Comparison of ENCODE assay signal across 8 mouse cellular contexts in genomic region chr12:26414451-26415103, GRCm38 (mm10). TPM values are rescaled to one million over a fixed set of nuclear protein-coding genes. Genes with fewer than 3 reads are reported as not detected.
DNase-seq lines count a peak whose midpoint lies in the region; ATAC-seq and TF ChIP-seq lines count a peak whose summit lies in the region.

No protein-coding gene starts in this region.

- H3K4me2 ChIP-seq in embryonic facial prominence, embryonic 13.5 days: peak overlapping the region; percentile 83
- peak overlapping the region; percentile 95 for H3K4me2 ChIP-seq in heart, embryonic 16.5 days (ENCODE audit: low read depth, low read length)
- H3K4me2 ChIP-seq in limb, embryonic 13.5 days (replicated peaks): peak overlapping the region; percentile 81
- H3K4me2 ChIP-seq in midbrain, embryonic 13.5 days (replicated peaks): peak overlapping the region; percentile 89

- no peaks in the 10 kb centered on the region for H3K36me3 ChIP-seq in embryonic facial prominence, embryonic 13.5 days
- no peaks in the 10 kb centered on the region for H3K36me3 ChIP-seq in heart, embryonic 16.5 days (ENCODE audit: control insufficient read depth, insufficient read depth)
- peaks cover 3% of the 10 kb centered on the region; the same call in 1 of the 2 replicates for H3K36me3 ChIP-seq in limb, embryonic 13.5 days
- H3K36me3 ChIP-seq in midbrain, embryonic 13.5 days: no peaks in the 10 kb centered on the region

- peak overlapping the region; percentile 89 for H3K4me3 ChIP-seq in embryonic facial prominence, embryonic 13.5 days
- H3K4me3 ChIP-seq in heart, embryonic 16.5 days (ENCODE audit: low read length): peak overlapping the region; percentile 78
- H3K4me3 ChIP-seq in limb, embryonic 13.5 days: peak overlapping the region; percentile 88
- H3K4me3 ChIP-seq in midbrain, embryonic 13.5 days (replicated peaks): peak overlapping the region; percentile 87

- H3K27ac ChIP-seq in embryonic facial prominence, embryonic 13.5 days: peak overlapping the region; percentile 69
- peak overlapping the region; percentile 36 for H3K27ac ChIP-seq in heart, embryonic 16.5 days (ENCODE audit: low read length)
- H3K27ac ChIP-seq in limb, embryonic 13.5 days: peak overlapping the region; percentile 86
- H3K27ac ChIP-seq in midbrain, embryonic 13.5 days: peak overlapping the region; percentile 84

- H3K4me1 ChIP-seq in embryonic facial prominence, embryonic 13.5 days: peaks cover 46% of the 10 kb centered on the region
- H3K4me1 ChIP-seq in heart, embryonic 16.5 days (ENCODE audit: control insufficient read depth, insufficient read depth, low read length): peaks cover 27% of the 10 kb centered on the region
- peaks cover 66% of the 10 kb centered on the region for H3K4me1 ChIP-seq in limb, embryonic 13.5 days
- H3K4me1 ChIP-seq in midbrain, embryonic 13.5 days (replicated peaks): peaks cover 35% of the 10 kb centered on the region

- H3K9ac ChIP-seq in embryonic facial prominence, embryonic 13.5 days: peak overlapping the region; percentile 88
- peak overlapping the region; percentile 81 for H3K9ac ChIP-seq in heart, embryonic 16.5 days (ENCODE audit: low read length)
- peak overlapping the region; percentile 98 for H3K9ac ChIP-seq in limb, embryonic 13.5 days
- H3K9ac ChIP-seq in midbrain, embryonic 13.5 days (replicated peaks): peak overlapping the region; percentile 96

- POLR2A ChIA-PET in Patski (lab: Charles Lee): no interaction called here

- WGBS in embryonic facial prominence, embryonic 13.5 days: under 1% methylated on average over 63 of the region's 64 CpGs
- WGBS in heart, embryonic 16.5 days: under 1% methylated on average over 63 of the region's 64 CpGs
- WGBS in limb, embryonic 13.5 days: under 1% methylated on average over 64 of the region's 64 CpGs
- WGBS in midbrain, embryonic 13.5 days: under 1% methylated on average over 63 of the region's 64 CpGs

- H3K27me3 ChIP-seq in Patski: no peaks in the 10 kb centered on the region
- no peaks in the 10 kb centered on the region; the same call in 1 of the 2 replicates for H3K27me3 ChIP-seq in embryonic facial prominence, embryonic 13.5 days
- peaks cover 2% of the 10 kb centered on the region; the same call in 1 of the 2 replicates for H3K27me3 ChIP-seq in heart, embryonic 16.5 days (ENCODE audit: control insufficient read depth, insufficient read depth, low read length)
- no peaks in the 10 kb centered on the region for H3K27me3 ChIP-seq in limb, embryonic 13.5 days
- no peaks in the 10 kb centered on the region for H3K27me3 ChIP-seq in midbrain, embryonic 13.5 days

- peak; percentile 58 for ATAC-seq in Patski
- peak; percentile 77 for ATAC-seq in embryonic facial prominence, embryonic 13.5 days (ENCODE audit: insufficient number of reproducible peaks, insufficient read depth, low FRiP score, low TSS enrichment, low read depth)
- ATAC-seq in heart, embryonic 16.5 days (replicated peaks; ENCODE audit: extremely low read depth, insufficient read depth, low FRiP score): peak; percentile 55
- peak; percentile 75 for ATAC-seq in limb, embryonic 13.5 days (ENCODE audit: low FRiP score, low read depth)
- peak; percentile 89 for ATAC-seq in midbrain, embryonic 13.5 days

- H3K9me3 ChIP-seq in embryonic facial prominence, embryonic 13.5 days: no peaks in the 10 kb centered on the region
- no peaks in the 10 kb centered on the region for H3K9me3 ChIP-seq in heart, embryonic 16.5 days (replicated peaks; ENCODE audit: control insufficient read depth, low read length)
- H3K9me3 ChIP-seq in limb, embryonic 13.5 days: no peaks in the 10 kb centered on the region
- no peaks in the 10 kb centered on the region for H3K9me3 ChIP-seq in midbrain, embryonic 13.5 days

- CTCF ChIA-PET in Patski (lab: Charles Lee): interaction anchor here (1.0 to 3.3 kb wide), 2 partner anchors 19 to 100 kb away, joined by 3 to 17 read pairs; no protein-coding TSS in a partner anchor

- peak; percentile 13 for DNase-seq in kidney, adult 11 months
- DNase-seq in kidney, postnatal 14 days: no peak
- DNase-seq in Patski (ENCODE audit: low read depth, low spot score): no peak
- DNase-seq in urinary bladder, postnatal 36 days (ENCODE audit: low spot score in 2 of 2): peak; percentile 7 to 20

- in situ Hi-C loops in Patski (cut with MboI; ENCODE audit: low pct_unique_long_range_greater_than_20kb): loop anchor here (5.0 to 25.0 kb wide), 2 partner anchors 102 to 1327 kb away; partner anchors contain the start of gene Id2

- no peak for TF ChIP-seq CTCF in Patski (IDR thresholded peaks at IDR 0.05)

RNA-seq across cellular contexts. Expression of gene Rnf144a, which starts 0.5 kb away (rescaled TPM):
- 8.4 TPM for polyA plus RNA-seq in Patski (2021)
- 46.4 and 48.3 TPM in 2 replicates for polyA plus RNA-seq in embryonic facial prominence, embryonic 13.5 days (2015; fragmentation: Nextera tagmentation; extraction: Ambion mirVana)
- 12.1 and 14.6 TPM in 2 replicates for polyA plus RNA-seq in heart, embryonic 16.5 days (2015; fragmentation: Nextera tagmentation; extraction: Ambion mirVana)
- polyA plus RNA-seq in limb, embryonic 13.5 days (2015; fragmentation: Nextera tagmentation; extraction: Ambion mirVana): 49.9 and 60.6 TPM in 2 replicates
- polyA plus RNA-seq in midbrain, embryonic 13.5 days (2015; fragmentation: Nextera tagmentation; extraction: Ambion mirVana): 29.0 and 32.9 TPM in 2 replicates

RNA-seq across cellular contexts. Expression of gene Rsad2, which starts 41.7 kb away (rescaled TPM):
- polyA plus RNA-seq in Patski (2021): 0.28 TPM
- polyA plus RNA-seq in embryonic facial prominence, embryonic 13.5 days (2015; fragmentation: Nextera tagmentation; extraction: Ambion mirVana): 0.41 and 0.70 TPM in 2 replicates
- polyA plus RNA-seq in heart, embryonic 16.5 days (2015; fragmentation: Nextera tagmentation; extraction: Ambion mirVana): 1.9 and 2.4 TPM in 2 replicates
- polyA plus RNA-seq in limb, embryonic 13.5 days (2015; fragmentation: Nextera tagmentation; extraction: Ambion mirVana): 1.3 and 1.4 TPM in 2 replicates
- 0.15 and 0.36 TPM in 2 replicates for polyA plus RNA-seq in midbrain, embryonic 13.5 days (2015; fragmentation: Nextera tagmentation; extraction: Ambion mirVana)

RNA-seq across cellular contexts. Expression of gene Cmpk2, which starts 54.4 kb away (rescaled TPM):
- polyA plus RNA-seq in Patski (2021): 2.4 TPM
- 5.1 and 5.4 TPM in 2 replicates for polyA plus RNA-seq in embryonic facial prominence, embryonic 13.5 days (2015; fragmentation: Nextera tagmentation; extraction: Ambion mirVana)
- polyA plus RNA-seq in heart, embryonic 16.5 days (2015; fragmentation: Nextera tagmentation; extraction: Ambion mirVana): 3.1 and 4.1 TPM in 2 replicates
- polyA plus RNA-seq in limb, embryonic 13.5 days (2015; fragmentation: Nextera tagmentation; extraction: Ambion mirVana): 7.2 and 8.5 TPM in 2 replicates
- polyA plus RNA-seq in midbrain, embryonic 13.5 days (2015; fragmentation: Nextera tagmentation; extraction: Ambion mirVana): 7.6 and 8.5 TPM in 2 replicates

Comparison
In these comparisons a context has a peak if more than half of its experiments do, and no peak if none do; other contexts are left out.
1. DNase-seq: peak in kidney, adult 11 months (single experiment) and urinary bladder, postnatal 36 days (2 of 2); none in kidney, postnatal 14 days (single experiment) and Patski (single experiment).
2. H3K27ac ChIP-seq: peak in every context shown above with its lines; median percentile 86 in limb, embryonic 13.5 days; 84 in midbrain, embryonic 13.5 days; 69 in embryonic facial prominence, embryonic 13.5 days; 36 in heart, embryonic 16.5 days.
3. Peak in every context shown above with its lines, with median percentiles within 50 percentile points of each other: ATAC-seq, H3K4me2 ChIP-seq, H3K4me3 ChIP-seq and H3K9ac ChIP-seq.